Mouse (Mus musculus): ENCODE results near the gene Wnt11.

Gene Wnt11

DNA sequence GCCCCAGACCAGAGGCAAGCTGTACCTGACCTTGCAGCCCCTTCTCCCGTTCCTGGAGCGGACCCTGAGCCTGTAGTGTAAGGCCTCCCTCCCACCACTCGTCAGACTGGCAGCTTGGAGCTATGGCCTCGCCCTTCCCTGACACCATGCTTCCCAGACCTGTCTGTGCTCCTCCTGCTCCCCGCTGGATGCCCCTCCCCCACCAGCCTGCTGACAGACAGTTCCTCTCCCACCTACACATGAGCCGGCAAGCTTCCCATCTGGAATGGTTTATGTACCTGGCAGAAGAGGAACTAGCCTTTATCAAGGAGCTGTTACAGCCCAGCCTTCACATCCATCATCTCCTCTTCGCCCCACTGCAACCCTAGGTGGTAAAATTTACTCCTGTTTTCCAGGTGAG is 6.0 kb upstream of the Wnt11 start:
- DNase-seq (ENCODE audit: low spot score) = no peak

DNA sequence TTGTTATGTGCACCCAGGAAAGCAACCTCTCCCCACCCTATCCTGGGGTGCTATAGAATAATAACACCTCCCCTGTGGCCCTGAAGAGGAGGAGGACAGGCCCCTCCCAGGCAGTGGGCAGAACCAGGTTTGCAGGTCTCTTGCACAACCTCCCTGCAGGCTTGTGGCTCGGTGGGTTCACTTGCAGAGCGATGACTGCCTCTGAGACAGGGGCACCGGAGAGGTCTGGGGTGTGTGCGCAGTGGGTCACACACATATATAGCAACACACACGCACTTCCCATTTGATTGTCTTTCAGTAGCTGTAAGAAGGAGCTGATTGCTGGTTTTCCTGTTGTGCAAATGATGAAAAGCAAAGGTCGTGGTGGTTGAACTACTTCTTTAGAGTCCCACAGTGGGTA is 3.6 kb upstream of the Wnt11 start:
- DNase-seq (ENCODE audit: low spot score) = no peak

DNA sequence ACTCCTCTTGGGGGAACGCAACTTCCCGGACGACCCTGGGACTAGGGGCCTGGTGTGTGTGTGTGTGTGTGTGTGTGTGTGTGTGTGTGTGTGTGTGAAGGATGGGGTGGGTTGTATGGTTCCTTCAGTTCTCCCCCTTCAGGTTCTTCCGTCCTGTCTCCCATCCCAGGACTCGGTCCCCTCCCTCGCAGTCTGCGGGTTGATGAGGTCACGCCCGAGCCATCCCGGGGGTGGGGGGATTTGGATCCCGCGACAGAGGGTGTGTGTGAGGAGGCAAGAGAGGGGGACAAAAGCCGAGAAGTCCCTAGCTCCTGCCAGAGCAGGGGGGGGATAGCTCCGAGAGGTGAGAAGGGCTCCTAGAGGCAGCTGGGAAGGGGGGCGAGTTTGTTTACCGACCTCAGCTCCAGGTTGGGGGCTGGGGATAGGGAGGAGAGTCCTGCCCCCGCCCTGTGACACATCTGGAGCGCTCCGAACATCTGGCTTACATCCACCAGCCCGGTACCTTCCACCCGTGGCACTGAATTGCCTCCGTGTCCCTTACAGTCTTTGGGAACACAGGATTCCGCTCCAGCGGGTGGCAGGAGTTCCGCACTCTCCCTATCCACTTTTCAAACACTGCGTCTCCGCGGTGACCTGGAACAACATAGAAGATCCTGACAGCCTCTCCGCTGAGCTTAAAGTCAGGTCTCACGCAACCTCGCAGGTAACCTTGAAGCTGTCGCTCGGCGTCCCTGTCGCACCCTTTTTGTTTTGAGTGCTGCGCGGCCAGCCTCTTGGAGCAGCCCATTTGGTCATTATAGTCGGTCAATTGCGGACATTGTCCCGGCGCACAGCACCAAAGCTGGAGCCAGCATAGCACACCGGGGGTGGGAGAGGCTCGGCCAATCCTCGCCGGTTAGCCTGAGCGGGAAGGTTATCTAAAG is 868 bp downstream of the Wnt11 start:
- no peak for DNase-seq (ENCODE audit: low spot score)

- DNase-seq (ENCODE audit: low spot score) = no peak
Observed at GRCm38 (mm10) chr7:98836646-98837045, 1.7 kb downstream of the Wnt11 start.

DNA sequence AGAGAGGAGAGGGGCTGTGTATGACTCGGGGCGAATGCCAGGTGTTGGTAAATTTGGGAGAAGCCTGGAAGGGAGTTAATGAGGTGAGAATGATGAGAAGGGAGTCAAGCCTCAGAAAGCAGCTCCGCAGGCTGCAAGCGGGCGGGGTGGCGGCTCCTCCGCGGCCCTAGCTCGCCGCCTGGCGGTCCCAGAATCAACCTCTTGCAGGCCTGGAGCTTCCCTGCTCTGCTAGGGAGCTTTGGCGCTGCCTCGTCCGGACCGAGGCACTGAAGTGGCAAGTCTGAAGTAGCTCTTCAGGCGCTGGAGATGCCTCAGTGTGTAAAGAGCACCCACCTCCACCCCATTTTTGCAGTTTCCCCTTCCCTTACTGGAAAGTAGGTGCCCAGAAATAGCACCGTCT is 3.0 kb downstream of the Wnt11 start:
- DNase-seq (ENCODE audit: low spot score) = peak; percentile 71

DNA sequence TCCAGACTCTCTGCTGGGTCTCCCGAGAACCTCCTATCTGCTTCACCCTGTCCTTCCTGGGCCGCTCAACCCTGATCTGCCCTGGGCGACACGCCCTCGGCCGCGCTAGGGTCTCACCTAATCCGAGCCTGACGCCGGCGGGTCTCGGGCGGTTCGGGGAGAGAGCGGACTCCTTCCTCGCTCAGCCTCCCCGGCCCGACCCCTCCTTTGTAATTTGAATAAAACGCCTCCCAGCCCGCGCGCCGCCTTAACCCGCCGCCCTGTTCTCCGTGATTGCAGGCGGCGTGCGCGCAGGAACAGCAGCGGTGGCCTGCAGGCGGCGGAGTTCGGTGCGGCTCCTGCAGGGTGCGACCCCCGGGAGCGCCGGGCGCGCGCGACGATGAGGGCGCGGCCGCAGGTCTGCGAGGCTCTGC is 3.8 kb downstream of the Wnt11 start:
- peak; percentile 55 for DNase-seq (ENCODE audit: low spot score)

GRCm38 (mm10) chr7:98839312-98839711 is 4.4 kb downstream of the Wnt11 start:
- no peak for DNase-seq (ENCODE audit: low spot score)

GRCm38 (mm10) chr7:98840771-98841170 is 5.9 kb downstream of the Wnt11 start:
- DNase-seq (ENCODE audit: low spot score) = no peak

- DNase-seq (ENCODE audit: low spot score) = no peak
Observed at GRCm38 (mm10) chr7:98841802-98842201, 6.9 kb downstream of the Wnt11 start.

DNA sequence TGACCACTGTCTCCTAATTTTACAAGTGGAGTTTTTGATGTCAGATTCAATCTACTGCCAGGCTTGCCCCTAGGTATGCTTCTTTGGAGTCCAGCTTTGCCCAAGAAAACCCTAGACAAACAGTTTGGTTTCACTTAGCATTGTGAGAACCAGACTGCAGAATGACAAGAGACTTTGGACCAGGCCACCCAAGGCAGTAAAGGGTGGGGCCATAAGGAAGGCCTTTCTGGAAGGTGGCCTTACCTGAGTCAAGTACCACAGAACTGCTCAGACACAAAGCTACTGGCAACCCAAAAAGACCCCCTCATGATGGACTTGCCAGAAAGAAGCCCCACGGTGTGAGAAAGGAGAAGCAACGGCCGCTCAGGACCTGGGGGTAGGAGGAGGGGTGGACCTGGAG is 8.1 kb downstream of the Wnt11 start:
- no peak for DNase-seq (ENCODE audit: low spot score)

GRCm38 (mm10) chr7:98843649-98844048 is 8.7 kb downstream of the Wnt11 start:
- DNase-seq (ENCODE audit: low spot score) = no peak

GRCm38 (mm10) chr7:98848899-98849640 is 14.2 kb downstream of the Wnt11 start:
- DNase-seq (ENCODE audit: low spot score) = no peak

DNA sequence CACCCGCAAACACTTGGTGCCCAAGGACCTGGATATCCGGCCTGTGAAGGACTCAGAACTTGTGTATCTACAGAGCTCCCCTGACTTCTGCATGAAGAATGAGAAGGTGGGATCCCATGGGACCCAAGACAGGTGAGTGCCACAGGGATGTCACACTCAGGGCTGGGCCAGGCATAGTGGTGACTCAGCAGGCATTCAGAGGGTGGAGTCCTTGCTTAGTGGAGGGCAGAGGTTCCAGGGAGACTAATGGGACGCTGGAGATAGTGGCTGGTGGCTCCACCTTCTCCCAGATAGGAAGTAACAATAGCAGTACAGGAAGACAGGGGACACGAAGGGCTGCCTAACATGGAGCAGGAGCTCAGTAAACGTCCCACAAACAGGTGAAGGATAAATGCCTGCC is 15.5 kb downstream of the Wnt11 start:
- no peak for DNase-seq (ENCODE audit: low spot score)

DNA sequence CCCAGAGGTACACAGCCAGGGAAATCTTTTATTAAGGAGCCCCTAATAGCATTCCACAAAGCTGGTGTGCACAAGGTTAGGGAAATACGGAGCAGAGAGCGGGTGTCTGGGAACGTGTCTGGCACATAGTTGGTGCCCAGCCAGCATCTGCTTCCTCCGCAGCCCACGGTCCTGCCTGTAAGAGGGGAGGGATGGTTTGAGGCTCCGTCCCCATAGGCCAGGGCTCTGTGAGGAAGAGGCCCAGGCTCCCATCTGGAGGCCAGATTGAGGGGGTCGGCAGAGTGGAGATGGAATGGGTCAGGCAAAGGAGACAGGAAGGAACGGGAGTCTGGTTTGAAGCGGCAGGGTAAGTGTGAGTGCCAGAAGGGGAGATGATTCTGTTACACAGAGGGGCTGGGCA is 16.3 kb downstream of the Wnt11 start:
- no peak for DNase-seq (ENCODE audit: low spot score)

DNA sequence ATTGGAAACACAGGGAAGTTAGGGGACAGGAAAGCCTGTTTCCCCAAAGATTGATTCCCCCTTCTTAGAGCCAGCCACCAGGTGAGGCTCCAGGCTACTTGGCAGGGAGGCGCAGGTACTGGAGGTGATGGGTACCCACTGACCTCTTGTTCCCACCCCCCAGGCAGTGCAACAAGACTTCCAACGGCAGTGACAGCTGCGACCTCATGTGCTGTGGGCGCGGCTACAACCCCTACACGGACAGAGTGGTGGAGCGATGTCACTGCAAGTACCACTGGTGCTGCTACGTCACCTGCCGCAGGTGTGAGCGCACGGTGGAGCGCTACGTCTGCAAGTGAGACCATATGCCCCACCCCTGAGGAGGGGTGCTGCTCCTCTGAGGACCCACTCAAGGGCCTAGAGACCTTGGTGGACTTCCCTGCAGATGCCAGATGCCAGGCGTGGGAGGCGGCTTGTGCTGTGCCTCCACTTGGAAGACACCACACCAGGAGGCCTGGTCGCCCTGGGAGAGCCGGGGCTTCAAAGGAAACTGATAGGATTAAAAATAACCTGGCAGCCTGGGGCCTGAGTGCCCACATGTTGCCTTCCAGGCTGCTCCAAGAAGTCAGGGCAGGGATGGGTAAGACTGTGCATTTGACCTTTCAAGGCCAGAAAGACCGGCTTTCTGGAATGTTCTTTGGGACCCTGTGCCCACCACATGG is 18.2 kb downstream of the Wnt11 start:
- peak; percentile 40 for DNase-seq (ENCODE audit: low spot score)

GRCm38 (mm10) chr7:98853806-98854205 is 18.9 kb downstream of the Wnt11 start:
- DNase-seq (ENCODE audit: low spot score) = no peak

DNA sequence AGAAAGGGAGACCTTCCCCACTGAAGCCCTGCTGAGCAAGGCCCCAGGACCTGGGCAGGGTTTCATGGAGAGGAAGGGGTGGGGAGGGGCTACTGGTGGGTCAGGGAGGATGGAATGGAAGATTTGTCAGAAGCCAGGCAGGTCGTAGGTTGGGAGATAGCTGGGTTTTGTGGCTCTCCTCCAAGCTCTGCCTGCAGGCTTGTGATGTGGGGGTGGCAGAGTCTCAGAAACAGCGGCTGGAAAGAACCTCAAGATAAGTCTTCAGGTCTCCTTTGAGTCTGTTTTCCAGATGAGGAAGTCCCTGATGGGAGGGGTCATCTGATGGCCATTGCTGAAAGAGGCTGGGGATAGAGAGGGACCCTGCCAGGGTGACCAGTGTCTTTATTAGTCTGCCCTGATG is 20.5 kb downstream of the Wnt11 start:
- DNase-seq (ENCODE audit: low spot score) = no peak

GRCm38 (mm10) chr7:98856128-98856527 is 21.2 kb downstream of the Wnt11 start:
- DNase-seq (ENCODE audit: low spot score) = no peak

- DNase-seq (ENCODE audit: low spot score) = no peak
Observed at GRCm38 (mm10) chr7:98857094-98857493, 22.2 kb downstream of the Wnt11 start.

DNA sequence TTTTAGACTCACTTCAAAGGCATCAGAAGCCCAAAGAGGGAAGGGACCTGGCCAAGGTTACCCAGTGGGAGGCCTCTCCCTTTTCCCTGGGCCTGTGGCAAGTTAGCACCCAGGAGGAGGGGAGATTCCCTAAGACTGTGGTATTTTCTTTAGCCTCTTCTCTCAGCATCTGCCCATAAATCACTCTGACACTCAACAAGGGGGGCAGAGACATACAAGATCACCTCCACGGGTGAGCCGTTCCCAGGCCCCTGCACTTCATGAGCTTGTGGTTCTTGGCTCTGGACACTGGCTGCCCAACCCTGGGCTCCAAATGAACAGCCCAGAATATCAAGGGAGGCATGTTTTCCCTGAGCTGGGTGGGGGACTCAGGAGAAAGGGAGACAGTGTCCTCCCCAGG is 26.1 kb downstream of the Wnt11 start:
- DNase-seq (ENCODE audit: low spot score) = no peak

- DNase-seq (ENCODE audit: low spot score) = no peak
Observed at GRCm38 (mm10) chr7:98862994-98863393, 28.1 kb downstream of the Wnt11 start.

GRCm38 (mm10) chr7:98863969-98864718 is 29.2 kb downstream of the Wnt11 start:
- DNase-seq (ENCODE audit: low spot score) = peak; percentile 45

Measured in ovary, adult 18-20 months (tissue).